Mouse (Mus musculus): Measurements from ENCODE around the gene Sec61a2.

- TF ChIP-seq CTCF (IDR thresholded peaks at IDR 0.05; ENCODE audit: borderline replicate concordance, insufficient read depth, low read depth, low read length): no peak
- no peak for TF ChIP-seq POLR2A (IDR thresholded peaks at IDR 0.05; ENCODE audit: borderline replicate concordance, insufficient read depth, low read length)
These were observed 72.8 kb downstream of the Sec61a2 start for GRCm38 (mm10) chr2:5822449-5822848.
